Mouse (Mus musculus) erythroblast, embryonic 14.5 days (primary cell): Measurements from ENCODE around the gene Sec24d.

ENCODE experiments used
- GATA1 ChIP-seq: IDR thresholded peaks from 2 replicates; pipeline ENCODE4 v1.6.1; 2012; ENCODE audit warnings: low read length, inconsistent platforms, mixed read lengths
- TAL1 ChIP-seq: IDR thresholded peaks from 3 replicates; pipeline ENCODE4 v1.6.1; 2012; ENCODE audit warnings: low read length, inconsistent platforms, mixed read lengths

DNA sequence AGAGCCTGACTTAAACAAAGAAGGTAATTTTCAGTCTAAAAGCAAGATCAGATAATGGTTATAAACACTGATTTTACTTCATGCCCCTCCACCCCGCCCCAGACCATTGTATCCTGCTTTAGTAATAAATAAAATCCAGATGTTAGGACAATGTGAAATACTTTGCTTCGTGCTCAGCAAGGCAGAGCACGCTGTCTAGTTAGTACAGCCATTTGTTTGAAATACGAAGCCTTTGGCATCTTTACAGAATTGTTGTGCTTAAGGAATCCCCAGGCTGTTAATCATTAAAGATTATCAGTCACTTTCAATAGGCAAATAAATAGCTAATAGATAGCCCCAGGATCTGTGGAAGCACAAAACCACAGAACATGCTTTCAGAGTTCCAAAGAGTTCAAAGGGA lies 21.6 kb upstream of the Sec24d start:
- TF ChIP-seq TAL1: no peak
- TF ChIP-seq GATA1: no peak
